Mouse (Mus musculus) thymus, adult 2 months (tissue): ENCODE measurements at regions not wholly inside any gene's neighbourhood (a gene's known extent, or its start where the extent isn't known, plus 50 kb on each side); places are given as distances from the start of the nearest gene placed in this dataset.

Source experiments
- CTCF ChIP-seq: fragments of 200-500 bp; IDR thresholded peaks from 2 replicates; pipeline ENCODE4 v1.5.1; 2012; ENCODE audit warnings: mild to moderate bottlenecking, control low read depth, low read length, moderate library complexity, borderline replicate concordance; ENCODE audit not compliant: control insufficient read depth, poor library complexity, insufficient read depth; ENCODE audit errors: extremely low read depth
- POLR2A ChIP-seq: fragments of 200-500 bp; IDR thresholded peaks from 2 replicates; pipeline ENCODE4 v1.6.1; 2012; ENCODE audit warnings: mild to moderate bottlenecking, low read length, control low read depth, moderate library complexity; ENCODE audit not compliant: control insufficient read depth, poor library complexity, insufficient read depth; ENCODE audit errors: extremely low read depth

DNA sequence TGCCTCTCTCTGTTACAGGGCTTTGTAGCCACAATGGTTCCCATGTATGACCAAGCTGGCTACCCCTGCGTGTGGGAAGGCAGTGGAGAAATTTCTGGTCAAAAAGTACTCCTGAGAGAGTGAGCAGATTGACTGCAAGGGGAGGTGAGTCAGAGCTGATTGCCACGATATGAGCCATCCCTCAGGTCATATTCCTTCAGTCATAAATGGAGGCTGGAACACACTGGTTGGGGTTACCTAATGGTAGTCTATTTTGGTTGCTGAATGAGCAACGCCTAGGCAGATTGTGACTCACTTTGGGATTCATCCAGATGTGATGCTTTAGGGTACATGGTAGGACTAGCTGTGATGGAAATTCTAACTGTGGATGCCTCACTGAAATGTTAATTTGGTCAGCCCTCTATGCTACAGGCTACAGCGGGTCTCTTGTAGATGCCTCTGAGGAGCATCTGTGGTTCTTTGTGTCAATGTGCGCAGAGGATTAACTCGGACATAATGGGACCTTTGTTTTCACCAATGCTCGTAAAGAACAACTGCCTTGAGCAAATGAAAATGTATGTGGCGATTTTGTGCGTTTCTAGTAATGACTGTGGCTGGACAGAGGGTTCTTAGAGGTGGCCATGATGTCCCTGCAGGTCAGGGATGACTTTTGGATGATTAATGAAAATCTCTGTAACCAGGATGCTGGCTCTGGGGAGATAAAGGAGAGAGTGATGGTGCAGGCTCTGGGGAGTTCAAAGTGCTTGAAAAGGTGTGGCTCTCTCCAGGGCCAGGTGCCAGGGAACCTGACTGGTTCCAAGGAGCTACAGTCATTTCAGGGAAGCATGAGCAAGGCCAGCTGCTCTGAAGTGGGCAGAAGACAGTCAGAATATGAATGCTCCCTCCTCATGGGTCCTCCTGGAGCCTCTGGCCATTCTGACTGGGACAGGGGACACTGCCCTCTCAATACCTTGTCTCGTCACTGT lies 155.9 kb downstream of the Hhipl2 start:
- TF ChIP-seq CTCF (no peak), POLR2A (no peak)
